Mouse (Mus musculus): ENCODE data around the gene Ppp6r3.

Gene Ppp6r3

DNA sequence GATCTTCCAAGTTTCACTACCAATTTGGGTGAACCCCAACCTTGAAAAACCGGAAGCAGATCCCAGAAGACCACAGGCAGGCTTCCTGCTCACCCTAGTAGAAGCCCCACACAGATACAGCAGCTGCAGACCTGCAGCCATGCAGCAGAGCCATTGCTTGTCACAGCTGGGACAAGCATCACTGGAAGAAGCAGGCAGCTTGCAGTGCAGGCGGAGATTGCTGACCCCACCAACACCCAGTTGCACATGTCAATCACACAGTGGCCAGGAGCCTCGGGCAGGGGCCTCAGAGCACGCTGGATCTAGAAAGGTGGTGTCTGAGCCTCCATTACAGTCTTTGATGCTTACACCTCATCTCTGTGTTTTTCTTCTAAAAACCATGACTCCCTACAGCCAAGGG is 141.4 kb downstream of the Ppp6r3 start:
- no peak for DNase-seq (ENCODE audit: low read depth, low spot score)

DNA sequence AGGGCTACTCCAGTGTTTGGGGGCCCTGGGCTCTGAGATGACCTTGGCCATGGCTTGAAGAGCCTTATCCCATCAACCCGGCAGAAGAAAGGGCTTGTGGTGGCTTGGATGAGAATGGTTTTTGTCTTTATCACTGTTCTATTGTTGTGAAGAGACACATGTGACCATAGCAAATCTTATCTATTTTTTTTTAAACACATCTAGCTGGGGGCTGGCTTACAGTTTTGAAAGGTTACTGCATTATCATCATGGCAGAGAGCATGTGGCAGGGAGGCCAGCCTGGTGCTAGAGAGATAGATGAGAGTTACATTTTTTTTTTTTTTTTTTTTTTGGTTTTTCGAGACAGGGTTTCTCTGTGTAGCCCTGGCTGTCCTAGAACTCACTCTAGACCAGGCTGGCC is 143.6 kb downstream of the Ppp6r3 start:
- no peak for DNase-seq (ENCODE audit: low read depth, low spot score)

DNA sequence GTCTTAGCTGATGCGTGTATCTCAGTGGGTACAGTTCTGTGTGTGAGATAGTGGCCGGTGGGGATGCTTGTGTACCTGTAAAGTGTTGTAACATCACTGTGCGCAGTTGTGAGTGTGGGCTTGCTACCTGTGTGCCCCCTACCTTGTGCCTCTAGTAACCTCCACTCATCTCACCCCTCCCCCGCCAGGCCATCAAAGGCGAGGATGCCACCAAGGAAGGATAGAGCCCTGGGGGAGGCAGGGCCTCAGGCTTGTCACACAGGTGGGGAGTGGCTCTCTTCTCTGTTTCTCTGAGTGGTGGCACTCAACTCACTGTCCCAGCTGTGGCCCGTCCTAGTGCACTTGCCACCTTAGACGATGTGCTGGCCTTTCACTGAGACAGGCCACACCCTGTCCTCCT is 144.5 kb downstream of the Ppp6r3 start:
- DNase-seq (ENCODE audit: low read depth, low spot score): no peak

DNA sequence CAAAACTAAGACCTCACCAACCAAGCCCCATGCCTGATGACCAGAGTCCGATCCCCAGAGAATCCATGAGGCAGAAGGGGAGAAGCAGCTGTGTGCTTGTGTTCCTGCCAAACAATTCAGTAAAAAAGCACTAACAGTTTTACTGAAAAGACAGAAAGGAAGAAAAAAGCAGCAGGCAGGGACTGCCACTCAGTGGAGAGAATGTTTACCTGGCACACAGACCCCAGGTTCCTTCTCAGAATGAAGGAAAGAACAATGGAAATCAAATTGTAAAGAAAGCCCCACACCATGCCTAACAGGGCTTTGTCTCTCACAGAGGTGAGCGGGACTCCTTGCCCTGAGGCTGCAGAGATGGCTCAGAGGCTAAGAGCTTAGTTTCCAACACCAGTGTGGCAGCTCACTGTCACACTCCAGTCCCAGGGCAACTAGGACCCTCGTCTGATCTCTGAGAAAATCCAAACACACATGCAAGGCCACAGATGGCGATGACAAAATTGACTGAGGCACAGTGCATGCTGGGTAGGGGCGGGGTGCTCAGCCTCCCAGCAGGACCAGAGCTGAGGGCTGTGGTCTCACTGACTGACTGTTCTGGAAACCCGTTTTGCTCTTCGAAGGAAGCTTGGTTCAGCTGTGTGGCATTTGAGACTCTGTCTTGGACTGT is 146.3 kb downstream of the Ppp6r3 start:
- DNase-seq (ENCODE audit: low read depth, low spot score): no peak

DNA sequence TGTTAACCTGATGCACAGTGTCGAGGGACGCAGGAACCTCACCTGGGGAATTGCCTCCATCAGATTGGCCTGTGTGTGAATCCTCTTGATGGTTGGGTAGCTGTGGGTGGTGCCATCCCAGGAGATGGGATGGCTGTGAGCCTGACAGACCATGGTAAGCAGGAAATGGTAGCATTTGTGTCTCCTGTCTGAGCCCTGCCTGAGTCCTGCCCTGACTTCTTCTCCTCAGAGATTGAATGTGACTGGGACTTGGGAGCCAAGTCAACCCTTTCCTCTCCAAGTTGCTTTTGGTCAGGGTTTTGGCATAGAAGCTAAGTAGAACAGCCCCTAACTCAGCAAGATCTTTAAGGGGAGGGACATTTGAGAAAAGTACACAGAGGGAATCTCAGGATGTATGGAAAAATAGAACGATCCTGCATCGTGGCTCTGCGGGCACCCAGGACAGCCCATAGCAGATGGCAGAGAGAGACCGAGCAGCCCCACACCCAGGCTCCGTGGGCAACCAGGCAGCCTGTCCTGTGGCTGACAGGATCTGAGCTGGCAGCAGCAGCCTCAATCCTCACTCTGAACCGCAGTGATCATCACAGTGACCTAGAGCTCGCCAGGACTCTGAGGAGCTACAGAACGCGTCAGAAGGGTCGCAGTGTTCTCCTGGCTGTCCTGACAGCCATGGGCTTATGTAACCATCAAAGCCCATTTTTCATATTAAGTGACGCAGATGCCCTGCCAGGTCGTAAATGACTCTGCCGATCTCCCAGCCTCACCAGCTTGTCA is 147.3 kb downstream of the Ppp6r3 start:
- DNase-seq (ENCODE audit: low read depth, low spot score): no peak

DNA sequence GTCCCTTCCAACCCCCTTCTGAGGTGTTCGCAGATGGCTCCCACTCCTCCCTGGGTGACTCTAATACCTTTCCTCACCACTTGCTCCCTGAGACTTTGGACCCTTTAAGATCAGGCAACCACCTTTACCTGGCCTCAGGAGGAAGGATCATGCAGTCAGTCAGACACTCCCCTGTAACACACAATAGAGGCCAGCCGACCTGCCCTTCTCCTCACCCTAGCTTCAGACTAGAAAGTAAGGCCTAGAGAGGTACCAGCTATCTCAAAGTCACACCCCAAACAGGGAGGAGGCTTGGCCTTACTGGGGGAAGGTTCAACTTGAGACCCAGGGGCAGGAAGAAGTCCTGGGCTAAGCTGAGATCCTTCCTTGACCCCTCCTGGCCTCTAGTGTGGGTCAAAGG is 151.3 kb downstream of the Ppp6r3 start:
- DNase-seq (ENCODE audit: low read depth, low spot score): no peak

DNA sequence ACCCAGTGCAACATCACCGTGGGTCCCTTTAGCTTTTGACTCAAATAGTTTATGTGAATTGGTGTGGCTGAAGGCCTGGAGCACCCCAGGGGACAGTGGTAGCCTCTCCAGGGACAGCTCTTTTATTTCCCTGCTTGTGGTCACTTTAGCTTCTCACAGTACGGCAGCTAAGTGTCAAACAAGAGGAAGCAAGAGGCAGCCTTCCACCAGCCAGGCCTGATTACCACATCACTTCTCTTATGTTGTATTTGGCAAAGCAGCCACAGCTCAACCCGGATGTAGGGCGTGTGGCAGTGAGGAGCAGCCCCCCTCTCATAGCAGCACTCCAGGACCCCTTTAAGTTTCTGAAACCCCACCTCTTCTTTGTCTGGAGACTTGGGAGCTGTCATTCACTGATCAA is 152.6 kb downstream of the Ppp6r3 start:
- no peak for DNase-seq (ENCODE audit: low read depth, low spot score)

DNA sequence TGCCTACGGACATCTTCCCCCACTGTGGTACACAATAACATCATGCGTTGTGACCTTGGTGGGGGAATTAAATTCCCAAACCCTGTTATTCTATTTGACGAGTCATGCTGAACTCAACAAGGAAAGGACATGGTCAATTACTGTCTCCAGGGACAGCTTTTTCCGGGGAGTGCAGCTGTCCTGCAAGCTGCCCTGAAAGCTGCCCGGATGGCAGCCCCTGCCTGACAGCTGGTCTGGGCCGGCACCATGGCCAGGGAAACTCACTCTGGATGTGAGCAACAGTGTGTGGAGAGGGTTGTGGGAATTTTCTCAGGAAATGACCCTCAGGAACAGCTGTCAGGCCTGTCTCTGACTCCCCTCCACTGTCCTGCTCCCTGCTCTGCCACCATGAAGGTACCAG is 153.1 kb downstream of the Ppp6r3 start:
- DNase-seq (ENCODE audit: low read depth, low spot score): no peak

DNA sequence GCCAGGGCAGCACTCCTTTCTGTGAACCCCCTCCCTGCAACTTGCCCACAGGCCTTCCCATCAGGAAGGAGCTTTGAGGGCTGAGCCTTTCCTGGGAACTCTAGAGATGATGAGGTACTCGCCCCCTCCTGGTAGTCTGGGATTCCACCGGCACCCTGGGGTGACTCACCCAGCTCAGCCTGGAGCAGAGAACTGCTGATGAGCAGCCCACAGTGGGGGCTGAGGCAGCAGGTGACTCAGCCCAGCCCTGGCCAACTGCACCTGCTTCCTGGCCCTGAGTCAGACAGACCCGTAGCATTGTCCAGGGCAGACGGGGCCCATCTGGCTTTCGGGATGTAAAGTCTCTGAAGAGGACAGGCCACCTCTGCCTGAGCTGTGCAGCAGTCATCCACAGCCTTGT is 156.3 kb downstream of the Ppp6r3 start:
- no peak for DNase-seq (ENCODE audit: low read depth, low spot score)

DNA sequence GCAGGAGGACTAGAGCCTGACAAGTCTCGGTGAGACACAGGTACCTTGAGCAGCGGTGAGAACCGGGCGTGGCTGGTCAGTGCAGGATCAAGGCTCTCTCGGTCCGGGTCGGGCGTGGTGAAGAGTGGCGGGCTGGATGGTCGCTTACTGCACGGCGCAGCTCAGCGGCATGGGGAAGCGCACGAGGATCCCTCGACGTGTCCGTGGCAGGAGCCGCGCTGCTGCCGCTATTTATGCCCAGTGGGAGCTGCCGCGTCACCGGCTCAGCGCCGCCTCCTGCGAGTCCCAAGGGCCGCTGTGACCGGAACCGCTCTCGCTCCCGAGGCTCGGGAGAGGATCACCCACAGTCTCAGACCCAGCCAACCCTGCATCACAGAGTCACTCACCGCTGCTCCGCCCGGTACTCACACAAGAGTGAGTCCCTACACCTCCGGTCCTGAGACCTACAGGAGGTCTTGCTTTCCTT is 161.2 kb downstream of the Ppp6r3 start, which contains the start of gene Gal:
Gene Gal, minus strand, starts transcription at position 277 of the 466 bp plus-strand sequence.
- DNase-seq (ENCODE audit: low read depth, low spot score): no peak

DNA sequence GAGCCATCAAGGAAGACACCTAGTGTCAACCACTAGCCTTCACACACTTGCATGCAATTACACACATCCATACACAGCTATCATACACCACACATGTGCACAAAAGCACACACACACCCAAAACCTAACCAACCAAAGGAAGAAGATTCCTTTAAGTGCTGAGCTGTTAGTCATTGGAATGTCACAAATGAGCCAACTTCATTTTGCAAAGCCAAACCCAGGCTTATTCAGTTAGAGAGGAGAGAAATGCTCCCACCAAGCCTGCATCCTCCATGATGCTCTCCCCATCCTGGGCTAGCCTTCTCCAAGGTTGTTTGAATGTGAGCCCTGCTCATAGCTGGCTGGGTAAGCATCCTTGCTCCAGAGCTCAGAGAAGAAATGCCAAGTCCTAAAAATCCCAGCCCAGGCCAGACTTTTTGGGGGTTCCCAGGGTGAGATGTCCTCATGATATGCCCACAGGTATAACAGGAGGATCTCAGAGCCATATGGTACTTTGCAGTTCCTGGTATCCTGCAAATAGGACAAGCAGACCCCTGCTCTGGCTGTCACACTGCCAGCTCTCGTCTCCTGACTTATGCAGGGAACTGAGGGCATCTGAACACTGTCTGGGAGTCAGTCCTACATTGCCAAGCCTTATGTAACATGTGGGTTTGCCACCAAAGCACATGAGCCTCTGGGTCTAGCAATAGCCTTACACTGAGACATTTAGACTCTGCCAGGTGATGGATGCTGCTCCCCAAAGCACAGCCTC is 169.8 kb downstream of the Ppp6r3 start:
- DNase-seq (ENCODE audit: low read depth, low spot score): no peak
